In genomic region chr5:113208048-113208447, GRCm38 (mm10) we compare ENCODE assay signal across 9 mouse cellular contexts. TPM values are rescaled to one million over a fixed set of nuclear protein-coding genes. Genes with fewer than 3 reads are reported as not detected.
DNase-seq lines count a peak whose midpoint lies in the region; ATAC-seq lines count a peak whose summit lies in the region.
"Had no signal": no experiment of that assay in that cellular context is flagged by ENCODE, and none has a peak within 500 bp of the region (broad histone marks: within the 10 kb centered on the region; RNA-seq: fewer than 3 reads in every experiment).

No protein-coding gene starts in this region.

- 35% methylated on average over 4 of the region's 4 CpGs for WGBS in heart, embryonic 15.5 days

- no peak overlapping the region for H3K9ac ChIP-seq in heart, embryonic 15.5 days

- no peaks in the 10 kb centered on the region for H3K27me3 ChIP-seq in heart, embryonic 15.5 days

- H3K4me2 ChIP-seq in heart, embryonic 15.5 days = no peak overlapping the region

- no peak overlapping the region for H3K4me3 ChIP-seq in heart, embryonic 15.5 days

- peak overlapping the region; percentile 85 for H3K27ac ChIP-seq in heart, embryonic 15.5 days

- H3K36me3 ChIP-seq in heart, embryonic 15.5 days = no peaks in the 10 kb centered on the region

- H3K4me1 ChIP-seq in heart, embryonic 15.5 days (replicated peaks) = peaks cover 42% of the 10 kb centered on the region

- DNase-seq in adrenal gland, adult (ENCODE audit: inconsistent age in 2 of 2, low spot score in 1 of 2) = peak; percentile 47 to 60
- DNase-seq in adrenal gland, adult 8-10 months = no peak
- peak; percentile 61 for DNase-seq in 3134 (ENCODE audit: extremely low read depth, insufficient read length, low spot score)
- peak; percentile 61 to 72 for DNase-seq in lung, adult 18-20 months
- DNase-seq in embryo, embryonic 10.5 days (ENCODE audit: low spot score) = no peak
- DNase-seq in frontal cortex, adult 2 months (ENCODE audit: extremely low spot score in 1 of 2, low spot score in 1 of 2) = no peak
- no peak for DNase-seq in right cerebral cortex, postnatal 10 days (ENCODE audit: low spot score in 2 of 2)

- H3K9me3 ChIP-seq in heart, embryonic 15.5 days (replicated peaks) = no peaks in the 10 kb centered on the region

- ATAC-seq in heart, embryonic 15.5 days (replicated peaks; ENCODE audit: insufficient number of reproducible peaks, insufficient read depth, low FRiP score, low read depth) = 0 out of 2 replicates have a peak, but pooled peaks have one; percentile 28

RNA-seq across cellular contexts. Expression of gene 2900026A02Rik, which starts 13.0 kb away (rescaled TPM):
- total RNA-seq in adrenal gland, adult 8-10 months (2022) = 10 to 100 TPM; 13.5 to 20.0 (median 15.7) TPM
- 14.1 and 17.4 TPM in 2 replicates for polyA plus RNA-seq in heart, embryonic 15.5 days (2015; fragmentation: Nextera tagmentation; extraction: Ambion mirVana)
- polyA plus RNA-seq in frontal cortex, adult 2 months (2012; rRNA removed) = 17.8 and 18.7 TPM in 2 replicates

RNA-seq across cellular contexts. Expression of gene Tmem211, which starts 18.7 kb away (rescaled TPM):
- not detected for total RNA-seq in adrenal gland, adult 8-10 months (2022)
- not detected in 2 replicates for polyA plus RNA-seq in heart, embryonic 15.5 days (2015; fragmentation: Nextera tagmentation; extraction: Ambion mirVana)
- 0.04 TPM in 1 of 2 replicates, not detected in the other for polyA plus RNA-seq in frontal cortex, adult 2 months (2012; rRNA removed)
- polyA plus RNA-seq: neural tube, embryonic 11.5 days had no signal

Comparison
In these comparisons a context has a peak if more than half of its experiments do, and no peak if none do; other contexts are left out.
1. DNase-seq: peak in adrenal gland, adult (2 of 2), 3134 (single experiment) and lung, adult 18-20 months (2 of 2); none in adrenal gland, adult 8-10 months (single experiment), embryo, embryonic 10.5 days (single experiment), frontal cortex, adult 2 months (0 of 2) and right cerebral cortex, postnatal 10 days (0 of 2).